Mouse (Mus musculus) layer of hippocampus, adult 9-11 months (tissue): ENCODE results near the gene Olfr891.
"Not testable (repeated sequence)": the region's sequence is repeated elsewhere in the genome, so short reads cannot be mapped to it uniquely, and the experiment has no call there.

Experiments used
- DNase-seq: peaks from one replicate; pipeline ENCODE4 v3.0.0; 2022

The Olfr891 gene

GRCm38 (mm10) chr9:38180721-38181120, at the start of gene Olfr891:
Gene Olfr891 (minus strand): TSS chr9:38180821.
- no peak for DNase-seq

GRCm38 (mm10) chr9:38217755-38218154, 37.1 kb upstream of the Olfr891 start, which contains the start of gene Olfr894:
Gene Olfr894 (plus strand): TSS chr9:38218055.
- no peak for DNase-seq

GRCm38 (mm10) chr9:38208065-38208464, 27.4 kb upstream of the Olfr891 start, which contains the start of gene Olfr893:
Gene Olfr893 (plus strand): TSS chr9:38208365.
- no peak for DNase-seq

DNA sequence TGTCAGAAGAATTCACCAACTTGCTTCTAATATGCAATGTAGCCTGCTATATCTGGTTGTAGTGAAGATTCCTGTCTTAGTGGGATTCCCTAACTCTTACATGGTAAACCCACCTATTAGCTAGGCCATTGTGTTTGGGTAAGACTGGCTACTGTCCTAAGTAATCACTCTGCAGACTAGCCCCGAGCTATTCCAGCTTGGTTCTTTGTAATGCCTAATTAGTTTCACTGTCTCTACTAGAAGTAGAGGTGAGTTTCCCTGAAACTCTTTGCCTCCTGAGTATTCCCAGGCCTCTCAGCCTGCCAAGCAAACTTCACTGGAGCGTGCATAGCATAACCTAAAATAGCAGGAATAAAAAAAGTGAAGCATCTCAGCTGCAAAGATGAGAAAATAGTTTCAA, 12.3 kb downstream of the Olfr891 start:
- DNase-seq, result not testable (repeated sequence)

- DNase-seq, result no peak
These were observed 38.4 kb downstream of the Olfr891 start, which contains the start of gene Olfr890 for GRCm38 (mm10) chr9:38142217-38142616. Gene Olfr890 (plus strand): TSS chr9:38142517.
